Mouse (Mus musculus) kidney, postnatal 36 days (tissue): ENCODE data around the gene Gab1.

Source experiments
- DNase-seq, 2 experiments: peaks; one replicate each; pipeline ENCODE4 v3.0.0; 2021 to 2022; ENCODE audit warnings: mixed read lengths in 2 of 2

Gene Gab1

DNA sequence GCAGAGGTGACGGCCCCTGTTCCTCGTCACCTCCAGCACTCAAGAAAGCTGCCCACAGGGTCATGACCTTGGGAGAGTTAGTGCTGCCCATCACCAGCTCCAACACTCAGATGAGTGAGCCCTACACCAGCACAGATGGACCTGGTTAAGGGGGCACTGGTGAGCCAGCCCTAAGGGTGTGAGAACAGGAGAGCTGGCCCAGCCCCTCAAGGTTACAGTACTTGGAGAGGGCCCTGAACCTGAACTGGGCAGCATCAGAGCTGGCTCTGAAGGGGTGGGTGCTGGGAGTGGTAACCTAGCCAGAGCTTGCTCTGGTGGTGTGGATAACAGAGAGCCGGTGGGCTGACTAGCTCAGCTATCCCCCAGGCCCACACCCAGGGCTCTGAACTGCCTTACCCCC, 37.8 kb downstream of the Gab1 start:
- no peak for DNase-seq

- DNase-seq = no peak
Measured at GRCm38 (mm10) chr8:80840090-80840489, 40.2 kb downstream of the Gab1 start.

- DNase-seq = peak; percentile 81 to 92
Measured at GRCm38 (mm10) chr8:80838199-80838598, 42.1 kb downstream of the Gab1 start.

GRCm38 (mm10) chr8:80835401-80835800, 44.9 kb downstream of the Gab1 start:
- peak in 1 of 2 experiments; percentile 44 for DNase-seq

- DNase-seq = peak in 1 of 2 experiments; percentile 63
Measured at GRCm38 (mm10) chr8:80834443-80834842, 45.9 kb downstream of the Gab1 start.

DNA sequence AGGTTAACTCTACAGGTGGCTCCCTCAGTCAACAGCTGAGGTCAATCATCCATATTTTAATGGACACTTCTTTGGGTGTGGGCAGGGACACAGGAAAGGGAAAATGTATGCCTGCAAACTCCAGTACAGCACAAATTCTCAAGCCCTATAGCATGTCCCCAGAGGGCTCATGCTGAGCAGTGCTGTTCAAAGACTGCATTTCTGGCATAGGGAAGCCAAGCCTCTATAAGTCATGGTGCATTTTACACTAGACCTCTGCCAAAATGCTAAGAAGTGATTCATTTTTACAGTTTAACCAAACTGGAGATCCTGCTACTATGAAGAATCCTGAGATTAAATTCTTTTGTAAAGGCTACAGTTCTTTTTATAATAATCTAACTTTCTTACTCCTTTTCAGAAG, 47.8 kb downstream of the Gab1 start:
- DNase-seq = no peak

- DNase-seq = no peak
Measured at GRCm38 (mm10) chr8:80831876-80832524, 48.3 kb downstream of the Gab1 start.

DNA sequence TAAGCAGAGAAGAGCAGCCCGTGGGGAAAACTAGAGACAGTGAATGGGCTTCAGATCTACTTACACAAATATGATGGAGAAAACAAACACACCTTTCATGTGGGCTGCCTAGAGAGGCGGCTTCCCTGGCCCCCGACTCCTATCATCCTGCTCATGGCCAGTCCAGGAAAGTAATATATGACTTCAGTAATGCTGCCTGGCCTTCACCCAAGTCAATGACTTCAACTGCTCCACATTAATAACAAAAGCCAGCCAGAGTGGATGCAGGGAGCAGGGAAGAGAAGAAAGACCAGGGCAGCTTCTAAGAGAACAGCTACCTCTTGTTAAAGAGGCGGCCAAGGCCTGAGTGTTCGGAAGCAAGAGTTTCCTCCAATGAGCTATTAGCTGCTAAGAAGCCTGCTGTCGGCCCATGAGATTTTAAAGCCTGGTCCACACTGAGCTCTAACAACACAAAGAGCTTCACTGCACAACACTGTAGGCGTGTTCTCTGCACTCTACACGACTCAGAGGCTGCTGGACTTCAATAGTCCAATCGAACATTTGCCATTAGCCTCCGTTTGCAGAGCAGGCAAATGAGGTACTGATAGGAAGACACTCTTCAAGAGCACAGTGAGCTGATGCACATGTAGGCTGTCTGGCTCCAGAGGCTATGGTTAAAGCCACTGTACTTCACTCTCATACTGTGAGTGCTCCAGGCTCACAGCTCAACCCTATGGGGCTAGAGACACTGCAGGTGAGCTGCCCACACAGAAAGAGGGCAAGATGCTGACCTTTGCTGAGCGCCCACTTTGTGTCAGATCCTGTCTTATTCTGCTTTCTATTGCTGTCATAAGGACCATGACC, 49.4 kb downstream of the Gab1 start:
- DNase-seq = peak in 1 of 2 experiments; percentile 49

GRCm38 (mm10) chr8:80830141-80830540, 50.2 kb downstream of the Gab1 start:
- no peak for DNase-seq

GRCm38 (mm10) chr8:80826996-80827395, 53.3 kb downstream of the Gab1 start:
- DNase-seq = peak; percentile 70 to 84

DNA sequence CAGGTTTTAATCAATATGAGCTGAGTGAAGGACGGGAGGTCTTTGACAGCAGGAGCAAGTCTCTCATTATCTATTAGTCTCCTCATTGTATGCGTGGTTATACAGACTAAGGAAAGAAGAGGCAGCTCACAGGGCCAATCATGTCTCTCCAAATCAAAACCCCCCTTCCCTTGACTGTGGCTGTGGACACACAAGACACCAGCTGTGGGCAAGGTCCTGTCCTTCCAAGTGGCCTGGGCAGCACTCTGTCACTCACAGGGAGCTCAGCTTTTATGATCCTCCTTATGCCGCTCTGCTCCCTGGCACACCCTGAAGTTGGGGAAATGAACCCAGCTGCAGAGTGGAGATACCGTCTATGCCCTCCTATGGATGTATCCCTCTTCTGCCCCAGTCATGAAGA, 55.2 kb downstream of the Gab1 start:
- DNase-seq = no peak

DNA sequence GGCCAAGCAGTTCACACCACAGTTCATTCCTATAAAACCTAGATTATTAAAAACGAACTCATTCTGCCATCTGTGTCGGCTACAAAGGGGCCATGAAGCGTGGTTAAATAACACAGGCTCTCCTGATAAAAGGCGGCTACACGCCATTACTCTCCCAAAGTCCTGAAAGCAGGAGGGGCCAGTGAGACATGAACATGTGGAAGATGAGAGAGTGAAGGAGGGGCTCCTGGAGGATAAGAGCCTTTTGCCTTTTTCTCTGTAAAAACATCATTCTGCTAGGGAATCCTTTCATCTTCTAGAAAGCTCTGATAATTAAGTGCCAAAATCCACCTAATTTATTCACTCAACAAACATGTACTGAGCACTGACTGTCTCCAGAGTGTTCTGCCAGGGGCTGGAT, 55.9 kb downstream of the Gab1 start:
- DNase-seq = no peak

DNA sequence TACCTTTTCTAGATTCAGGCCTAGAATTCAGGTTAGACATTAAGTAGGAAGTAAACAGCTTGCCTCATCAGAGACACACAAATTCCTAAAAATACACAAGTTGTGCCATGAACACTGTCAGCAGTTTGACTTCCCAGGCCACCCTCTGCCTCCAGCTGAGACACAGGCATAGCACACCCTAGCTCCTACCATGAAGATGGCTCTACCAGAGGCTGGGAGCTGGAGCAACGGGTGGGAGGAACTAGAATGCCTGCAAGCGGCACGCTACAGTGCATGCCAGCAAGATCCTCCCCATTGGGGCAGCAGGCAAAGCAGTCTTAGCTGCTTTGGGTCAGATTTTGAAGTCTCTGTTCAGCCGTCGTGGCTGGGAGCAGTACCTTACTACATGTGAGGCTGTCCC, 57.1 kb downstream of the Gab1 start:
- peak; percentile 44 to 56 for DNase-seq

GRCm38 (mm10) chr8:80821367-80822225, 58.7 kb downstream of the Gab1 start:
- peak; percentile 62 to 74 for DNase-seq

GRCm38 (mm10) chr8:80818978-80819377, 61.3 kb downstream of the Gab1 start:
- DNase-seq = no peak

GRCm38 (mm10) chr8:80817065-80817464, 63.3 kb downstream of the Gab1 start:
- no peak for DNase-seq

DNA sequence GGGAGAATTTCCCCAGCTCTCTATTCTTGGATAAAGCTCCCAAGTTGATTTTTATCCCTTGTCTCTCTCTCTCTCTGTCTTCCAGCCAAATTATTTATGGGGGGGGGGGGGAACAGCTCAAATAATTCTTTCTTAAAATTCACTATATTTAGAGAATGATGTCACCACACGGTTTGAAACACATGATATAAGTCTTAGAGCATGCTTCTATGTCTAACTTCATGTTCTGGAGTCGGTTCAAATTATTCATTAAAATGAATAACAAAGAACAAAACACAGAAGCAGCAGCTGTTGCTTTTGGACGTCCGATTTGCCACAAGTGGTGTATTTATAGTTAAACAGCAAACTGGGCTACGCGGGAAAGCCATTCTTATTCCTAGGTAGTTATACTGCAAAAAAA, 65.1 kb downstream of the Gab1 start:
- no peak for DNase-seq

- DNase-seq = no peak
Measured at GRCm38 (mm10) chr8:80814087-80814791, 66.1 kb downstream of the Gab1 start.

GRCm38 (mm10) chr8:80813439-80813838, 66.9 kb downstream of the Gab1 start:
- DNase-seq = peak; percentile 63 to 81

GRCm38 (mm10) chr8:80811591-80811991, 68.7 kb downstream of the Gab1 start:
- peak; percentile 49 to 70 for DNase-seq

GRCm38 (mm10) chr8:80810916-80811315, 69.4 kb downstream of the Gab1 start:
- DNase-seq = peak in 1 of 2 experiments; percentile 22

- DNase-seq = no peak
Measured at GRCm38 (mm10) chr8:80810442-80810841, 69.9 kb downstream of the Gab1 start.
